Mouse (Mus musculus) liver, embryonic 14.5 days (tissue): ENCODE data around the gene Onecut1.

Experiments
- CTCF ChIP-seq: IDR thresholded peaks from 2 replicates; pipeline ENCODE4 v1.5.1; 2016; ENCODE audit warnings: antibody characterized with exemption, low read depth, control low read depth
- EP300 ChIP-seq: IDR thresholded peaks from 2 replicates; pipeline ENCODE4 v1.6.1; 2016; ENCODE audit warnings: antibody characterized with exemption, low read depth

GRCm38 (mm10) chr9:74819736-74820511, 41.8 kb upstream of the Onecut1 start:
- TF ChIP-seq CTCF: no peak
- TF ChIP-seq EP300: no peak
